ENCODE assay signal across 9 mouse cellular contexts in the genomic region with DNA sequence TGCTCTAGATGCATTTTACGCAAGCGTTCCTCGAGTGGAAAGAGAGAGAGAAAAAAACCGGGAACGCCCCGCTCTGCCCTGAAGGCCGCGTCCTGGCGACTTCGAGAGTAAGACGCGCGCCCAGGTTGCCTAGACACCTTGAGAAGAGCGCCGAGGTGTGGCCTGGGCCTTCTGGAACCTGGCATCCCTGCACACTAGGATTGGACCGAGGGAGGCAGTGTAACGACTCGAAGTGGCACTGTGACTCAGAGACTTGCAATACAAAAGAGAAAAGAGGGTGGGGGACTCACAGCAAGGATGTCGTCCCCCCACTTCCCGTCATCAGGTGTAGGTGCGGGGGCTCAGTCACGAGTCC. TPM values are rescaled to one million over a fixed set of nuclear protein-coding genes. Genes with fewer than 3 reads are reported as not detected.
DNase-seq lines count a peak whose midpoint lies in the region; ATAC-seq and TF ChIP-seq lines count a peak whose summit lies in the region.
"Had no signal": no experiment of that assay in that cellular context is flagged by ENCODE, and none has a peak within 500 bp of the region (broad histone marks: within the 10 kb centered on the region; RNA-seq: fewer than 3 reads in every experiment).

No protein-coding gene starts in this region.

- peak overlapping the region; percentile 98 for H3K4me2 ChIP-seq in embryonic facial prominence, embryonic 12.5 days (replicated peaks)
- peak overlapping the region; percentile 100 for H3K4me2 ChIP-seq in intestine, postnatal 0 days (replicated peaks; ENCODE audit: low read depth)
- peak overlapping the region; percentile 46 for H3K4me2 ChIP-seq in midbrain, embryonic 12.5 days (replicated peaks)

- peaks cover 58% of the 10 kb centered on the region for H3K27me3 ChIP-seq in heart, embryonic 10.5 days (ENCODE audit: insufficient read depth, poor library complexity, severe bottlenecking)
- peaks cover 50% of the 10 kb centered on the region for H3K27me3 ChIP-seq in embryonic facial prominence, embryonic 12.5 days
- H3K27me3 ChIP-seq in intestine, postnatal 0 days (replicated peaks; ENCODE audit: control insufficient read depth, insufficient read depth, low read length): no peaks in the 10 kb centered on the region
- H3K27me3 ChIP-seq in midbrain, embryonic 12.5 days: peaks cover 74% of the 10 kb centered on the region

- intact Hi-C loops in heart, postnatal 25 days (cut with DNase I): no loop called here

- peak; percentile 39 for TF ChIP-seq CTCF in intestine, postnatal 0 days (IDR thresholded peaks at IDR 0.05; ENCODE audit: low read depth)

- DNase-seq in heart, embryonic 10.5 days (ENCODE audit: low spot score): no peak
- DNase-seq in heart, postnatal 25 days (ENCODE audit: low spot score): no peak
- no peak for DNase-seq in adipocyte (ENCODE audit: low spot score)
- DNase-seq in embryo, embryonic 11 days: no peak
- no peak for DNase-seq in layer of hippocampus, postnatal 36 days
- DNase-seq: kidney, adult 2 months had no signal

- peaks cover 51% of the 10 kb centered on the region for H3K4me1 ChIP-seq in heart, embryonic 10.5 days
- H3K4me1 ChIP-seq in embryonic facial prominence, embryonic 12.5 days: peaks cover 37% of the 10 kb centered on the region
- H3K4me1 ChIP-seq in intestine, postnatal 0 days (replicated peaks; ENCODE audit: control insufficient read depth, insufficient read depth, low read length): peaks cover 7% of the 10 kb centered on the region; the same call in 1 of the 2 replicates
- peaks cover 38% of the 10 kb centered on the region for H3K4me1 ChIP-seq in midbrain, embryonic 12.5 days

- H3K9ac ChIP-seq in embryonic facial prominence, embryonic 12.5 days: no peak overlapping the region
- peak overlapping the region; percentile 48 for H3K9ac ChIP-seq in intestine, postnatal 0 days (ENCODE audit: low read depth, low read length)
- H3K9ac ChIP-seq in midbrain, embryonic 12.5 days (replicated peaks): no peak overlapping the region

- H3K36me3 ChIP-seq in heart, embryonic 10.5 days: no peaks in the 10 kb centered on the region
- no peaks in the 10 kb centered on the region for H3K36me3 ChIP-seq in embryonic facial prominence, embryonic 12.5 days
- H3K36me3 ChIP-seq in intestine, postnatal 0 days (ENCODE audit: control insufficient read depth, insufficient read depth): no peaks in the 10 kb centered on the region
- no peaks in the 10 kb centered on the region for H3K36me3 ChIP-seq in midbrain, embryonic 12.5 days

- H3K4me3 ChIP-seq in heart, embryonic 10.5 days: peak overlapping the region; percentile 77
- H3K4me3 ChIP-seq in embryonic facial prominence, embryonic 12.5 days: peak overlapping the region; percentile 17
- peak overlapping the region; percentile 64 for H3K4me3 ChIP-seq in intestine, postnatal 0 days (ENCODE audit: low read depth, low read length)
- peak overlapping the region; percentile 21 for H3K4me3 ChIP-seq in midbrain, embryonic 12.5 days

- H3K27ac ChIP-seq in heart, embryonic 10.5 days: peak overlapping the region; percentile 75
- H3K27ac ChIP-seq in embryonic facial prominence, embryonic 12.5 days: no peak overlapping the region
- H3K27ac ChIP-seq in intestine, postnatal 0 days (ENCODE audit: low read depth, low read length): peak overlapping the region; percentile 97
- H3K27ac ChIP-seq in midbrain, embryonic 12.5 days (replicated peaks): no peak overlapping the region

- 5% methylated on average over 22 of the region's 22 CpGs for WGBS in heart, embryonic 10.5 days
- 5% methylated on average over 22 of the region's 22 CpGs for WGBS in embryonic facial prominence, embryonic 12.5 days
- WGBS in intestine, postnatal 0 days: 8% methylated on average over 22 of the region's 22 CpGs
- WGBS in midbrain, embryonic 12.5 days: 6% methylated on average over 22 of the region's 22 CpGs

- H3K9me3 ChIP-seq in heart, embryonic 10.5 days: no peaks in the 10 kb centered on the region
- no peaks in the 10 kb centered on the region for H3K9me3 ChIP-seq in embryonic facial prominence, embryonic 12.5 days
- no peaks in the 10 kb centered on the region for H3K9me3 ChIP-seq in intestine, postnatal 0 days (ENCODE audit: control insufficient read depth)
- H3K9me3 ChIP-seq in midbrain, embryonic 12.5 days: no peaks in the 10 kb centered on the region

- no peak for ATAC-seq in embryonic facial prominence, embryonic 12.5 days (ENCODE audit: insufficient number of reproducible peaks, insufficient read depth, low FRiP score, low TSS enrichment)
- peak; percentile 48 for ATAC-seq in intestine, postnatal 0 days
- ATAC-seq in midbrain, embryonic 12.5 days (ENCODE audit: low FRiP score, low read depth): no peak

RNA-seq across cellular contexts. Expression of a gene that starts 1.6 kb away (rescaled TPM):
- 2.7 and 3.1 TPM in 2 replicates for polyA plus RNA-seq in heart, embryonic 10.5 days (2016; fragmentation: Nextera tagmentation; extraction: Ambion mirVana)
- under 1 TPM; 0.57 to 0.78 TPM for total RNA-seq in heart, postnatal 25 days (2021)
- polyA plus RNA-seq in embryonic facial prominence, embryonic 12.5 days (2016; fragmentation: Nextera tagmentation; extraction: Ambion mirVana): 1.1 and 1.2 TPM in 2 replicates
- polyA plus RNA-seq in intestine, postnatal 0 days (2015; fragmentation: Nextera tagmentation; extraction: Ambion mirVana): 5.3 and 6.2 TPM in 2 replicates
- 0.77 and 0.97 TPM in 2 replicates for polyA plus RNA-seq in midbrain, embryonic 12.5 days (2016; fragmentation: Nextera tagmentation; extraction: Ambion mirVana)
- 100 to 1,000 TPM; 252 to 262 TPM for total RNA-seq in layer of hippocampus, postnatal 36 days (2021)

RNA-seq across cellular contexts. Expression of a gene that starts 16.4 kb away (rescaled TPM):
- 0.10 and 0.13 TPM in 2 replicates for polyA plus RNA-seq in heart, embryonic 10.5 days (2016; fragmentation: Nextera tagmentation; extraction: Ambion mirVana)
- total RNA-seq in heart, postnatal 25 days (2021): not detected
- polyA plus RNA-seq in embryonic facial prominence, embryonic 12.5 days (2016; fragmentation: Nextera tagmentation; extraction: Ambion mirVana): not detected in 2 replicates
- polyA plus RNA-seq in intestine, postnatal 0 days (2015; fragmentation: Nextera tagmentation; extraction: Ambion mirVana): 1.5 and 1.6 TPM in 2 replicates
- 0.26 and 0.50 TPM in 2 replicates for polyA plus RNA-seq in midbrain, embryonic 12.5 days (2016; fragmentation: Nextera tagmentation; extraction: Ambion mirVana)
- 10 to 100 TPM; 11.6 to 13.0 TPM for total RNA-seq in layer of hippocampus, postnatal 36 days (2021)

RNA-seq across cellular contexts. Expression of a gene that starts 43.6 kb away (rescaled TPM):
- 31.4 and 32.0 TPM in 2 replicates for polyA plus RNA-seq in heart, embryonic 10.5 days (2016; fragmentation: Nextera tagmentation; extraction: Ambion mirVana)
- 10 to 100 TPM; 13.7 to 14.2 TPM for total RNA-seq in heart, postnatal 25 days (2021)
- 34.7 and 35.6 TPM in 2 replicates for polyA plus RNA-seq in embryonic facial prominence, embryonic 12.5 days (2016; fragmentation: Nextera tagmentation; extraction: Ambion mirVana)
- 8.2 and 10.7 TPM in 2 replicates for polyA plus RNA-seq in intestine, postnatal 0 days (2015; fragmentation: Nextera tagmentation; extraction: Ambion mirVana)
- polyA plus RNA-seq in midbrain, embryonic 12.5 days (2016; fragmentation: Nextera tagmentation; extraction: Ambion mirVana): 35.4 and 35.9 TPM in 2 replicates
- total RNA-seq in layer of hippocampus, postnatal 36 days (2021): 10 to 100 TPM; 15.1 to 18.3 TPM

RNA-seq across cellular contexts. Expression of a gene that starts 53.7 kb away (rescaled TPM):
- 8.9 and 11.6 TPM in 2 replicates for polyA plus RNA-seq in heart, embryonic 10.5 days (2016; fragmentation: Nextera tagmentation; extraction: Ambion mirVana)
- total RNA-seq in heart, postnatal 25 days (2021): 1 to 10 TPM; 1.2 to 1.3 TPM
- polyA plus RNA-seq in embryonic facial prominence, embryonic 12.5 days (2016; fragmentation: Nextera tagmentation; extraction: Ambion mirVana): 29.9 and 30.9 TPM in 2 replicates
- polyA plus RNA-seq in intestine, postnatal 0 days (2015; fragmentation: Nextera tagmentation; extraction: Ambion mirVana): 4.5 and 5.6 TPM in 2 replicates
- 25.7 and 29.2 TPM in 2 replicates for polyA plus RNA-seq in midbrain, embryonic 12.5 days (2016; fragmentation: Nextera tagmentation; extraction: Ambion mirVana)
- 10 to 100 TPM; 73.1 to 85.1 TPM for total RNA-seq in layer of hippocampus, postnatal 36 days (2021)

Comparison
In these comparisons a context has a peak if more than half of its experiments do, and no peak if none do; other contexts are left out.
1. H3K27ac ChIP-seq: peak in heart, embryonic 10.5 days (single experiment) and intestine, postnatal 0 days (single experiment); none in embryonic facial prominence, embryonic 12.5 days (single experiment) and midbrain, embryonic 12.5 days (single experiment).
2. H3K4me3 ChIP-seq: peak in every context shown above with its lines; median percentile 77 in heart, embryonic 10.5 days; 64 in intestine, postnatal 0 days; 21 in midbrain, embryonic 12.5 days; 17 in embryonic facial prominence, embryonic 12.5 days.
3. H3K4me2 ChIP-seq: peak in every context shown above with its lines; median percentile 100 in intestine, postnatal 0 days; 98 in embryonic facial prominence, embryonic 12.5 days; 46 in midbrain, embryonic 12.5 days.